Mouse (Mus musculus) retina, embryonic 14.5 days (tissue): ENCODE data around the gene Arhgap6.

Experiments used
- DNase-seq: peaks from one replicate; pipeline ENCODE4 v3.0.0-alpha.2; 2015; ENCODE audit warnings: low spot score

The Arhgap6 gene

GRCm38 (mm10) chrX:168794974-168795858 is at the start of gene Arhgap6:
Arhgap6 (plus strand) TSS chrX:168795099.
- peak; percentile 42 for DNase-seq

- no peak for DNase-seq
Measured at GRCm38 (mm10) chrX:168747011-168747410, 47.9 kb upstream of the Arhgap6 start.

DNA sequence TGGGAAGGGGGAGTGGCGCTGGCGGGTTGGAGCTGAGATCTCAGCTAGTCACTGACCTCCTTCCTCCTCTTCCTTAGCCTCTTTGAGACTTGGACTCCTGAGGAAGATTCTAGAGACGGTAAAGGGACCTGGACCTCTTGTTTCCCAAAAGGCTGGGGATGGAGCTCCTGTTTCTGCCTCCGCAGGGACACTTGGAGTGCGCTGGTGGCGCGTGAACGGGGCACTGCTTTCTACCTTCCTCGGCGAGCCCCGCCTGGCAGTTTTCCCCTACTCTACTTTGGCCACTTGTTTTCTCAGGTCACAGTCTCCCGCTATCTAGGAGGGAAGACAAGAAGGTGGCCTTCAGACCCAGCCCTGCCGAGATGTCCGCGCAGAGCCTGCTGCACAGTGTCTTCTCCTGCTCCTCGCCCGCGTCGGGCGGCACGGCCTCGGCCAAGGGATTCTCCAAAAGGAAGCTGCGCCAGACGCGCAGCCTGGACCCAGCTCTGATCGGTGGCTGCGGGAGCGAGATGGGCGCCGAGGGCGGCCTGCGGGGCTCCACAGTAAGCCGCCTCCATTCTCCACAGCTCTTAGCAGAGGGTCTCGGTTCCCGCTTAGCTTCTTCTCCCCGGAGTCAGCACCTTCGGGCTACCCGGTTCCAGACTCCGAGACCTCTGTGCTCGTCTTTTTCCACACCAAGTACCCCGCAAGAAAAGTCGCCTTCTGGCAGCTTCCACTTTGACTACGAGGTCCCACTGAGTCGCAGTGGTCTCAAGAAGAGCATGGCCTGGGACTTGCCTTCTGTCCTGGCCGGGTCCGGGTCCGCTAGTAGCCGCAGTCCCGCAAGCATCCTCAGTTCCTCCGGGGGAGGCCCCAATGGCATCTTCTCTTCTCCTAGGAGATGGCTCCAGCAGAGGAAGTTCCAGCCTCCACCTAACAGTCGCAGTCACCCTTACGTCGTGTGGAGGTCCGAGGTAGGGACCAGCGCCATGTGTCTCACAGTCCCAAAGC is 1.3 kb downstream of the Arhgap6 start:
- DNase-seq, result peak; percentile 32

DNA sequence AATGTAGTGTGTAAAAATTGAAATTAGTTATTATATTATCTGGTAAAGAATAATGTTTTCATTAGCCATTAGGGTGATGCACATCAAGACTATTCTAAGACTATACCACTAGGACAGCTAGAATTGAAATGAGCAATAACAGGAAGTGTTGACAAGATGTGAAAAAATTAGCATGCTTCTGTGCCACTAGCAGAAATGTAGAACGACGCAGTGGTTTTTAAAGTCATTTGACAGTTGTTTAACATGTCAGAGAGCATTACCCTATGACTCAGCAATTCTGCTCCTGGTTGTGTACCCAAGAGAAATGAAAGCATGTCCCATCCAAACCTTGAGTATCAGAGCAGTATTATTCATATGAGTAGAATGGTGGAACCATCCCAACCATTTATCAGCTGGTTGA is 9.8 kb downstream of the Arhgap6 start:
- no peak for DNase-seq

DNA sequence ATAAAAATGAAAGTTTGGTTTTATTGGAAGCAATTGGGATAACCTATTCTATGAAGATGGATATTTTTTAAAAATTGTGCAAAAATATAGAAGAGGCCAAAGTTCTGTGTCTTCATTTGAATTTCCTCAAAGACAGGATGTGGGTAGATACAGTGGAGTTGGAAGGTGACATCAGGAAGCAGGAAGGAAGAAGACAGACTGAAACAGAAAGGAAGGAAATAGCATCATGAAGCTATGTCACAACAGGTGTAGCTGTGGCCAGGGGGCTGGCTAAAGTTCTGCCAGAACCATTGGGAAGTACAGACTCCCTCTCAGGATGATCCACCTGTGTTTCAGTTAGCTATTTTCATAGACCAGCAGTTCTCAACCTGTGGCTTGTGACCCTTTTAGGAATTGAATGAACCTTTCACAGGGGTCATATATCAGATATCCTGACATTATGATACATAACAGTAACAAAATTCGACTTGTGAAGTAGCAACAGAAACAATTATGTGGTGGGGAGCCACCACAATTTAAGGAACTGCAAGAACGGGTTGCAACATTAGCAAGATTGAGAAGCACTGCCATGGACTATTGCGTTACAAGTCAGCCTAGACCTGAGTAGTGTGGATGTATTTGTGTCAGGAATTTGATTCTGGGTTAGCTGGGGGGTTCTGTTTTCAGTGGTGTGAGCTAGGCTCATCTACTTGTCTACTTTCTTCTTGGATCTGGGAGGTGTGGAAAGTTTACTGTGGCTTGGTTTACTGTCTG is 15.8 kb downstream of the Arhgap6 start:
- DNase-seq, result no peak

DNA sequence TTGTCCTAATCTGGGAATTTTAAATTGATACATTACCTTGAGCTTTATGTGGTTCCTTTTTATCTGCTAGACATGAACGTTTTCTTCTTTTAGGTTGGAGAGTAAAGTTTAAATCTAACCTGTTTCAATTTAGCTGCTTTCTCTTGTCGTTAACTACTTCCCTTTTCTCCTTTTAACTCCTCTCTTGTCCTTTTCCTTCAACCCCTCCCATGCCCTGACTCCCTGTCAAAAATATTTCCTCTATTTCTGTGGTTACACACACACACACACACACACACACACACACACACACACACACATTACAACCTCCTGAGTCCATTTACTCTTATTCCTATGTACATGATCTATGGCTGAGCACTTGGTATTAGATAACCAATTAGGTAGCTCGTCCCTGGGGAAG is 24.0 kb downstream of the Arhgap6 start:
- DNase-seq, result no peak

DNA sequence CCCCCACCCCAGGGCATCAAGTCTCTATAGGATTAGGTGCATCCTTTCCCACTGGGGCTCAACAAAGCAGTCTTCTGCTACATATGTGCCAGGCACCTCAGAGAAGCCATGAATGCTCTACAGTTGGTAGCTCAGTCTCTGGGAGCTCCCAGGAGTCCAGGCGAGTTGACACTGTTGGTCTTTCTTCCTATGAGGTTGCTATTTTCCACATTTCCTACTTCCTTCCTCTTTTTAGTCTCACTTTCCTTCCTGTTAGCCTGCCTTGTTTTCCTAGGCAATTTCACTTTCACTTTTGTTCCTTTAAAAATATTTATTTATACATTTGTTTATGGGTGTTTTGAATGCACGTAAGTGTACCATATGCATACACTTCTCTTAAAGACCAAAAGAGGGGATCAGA is 29.3 kb downstream of the Arhgap6 start:
- no peak for DNase-seq

DNA sequence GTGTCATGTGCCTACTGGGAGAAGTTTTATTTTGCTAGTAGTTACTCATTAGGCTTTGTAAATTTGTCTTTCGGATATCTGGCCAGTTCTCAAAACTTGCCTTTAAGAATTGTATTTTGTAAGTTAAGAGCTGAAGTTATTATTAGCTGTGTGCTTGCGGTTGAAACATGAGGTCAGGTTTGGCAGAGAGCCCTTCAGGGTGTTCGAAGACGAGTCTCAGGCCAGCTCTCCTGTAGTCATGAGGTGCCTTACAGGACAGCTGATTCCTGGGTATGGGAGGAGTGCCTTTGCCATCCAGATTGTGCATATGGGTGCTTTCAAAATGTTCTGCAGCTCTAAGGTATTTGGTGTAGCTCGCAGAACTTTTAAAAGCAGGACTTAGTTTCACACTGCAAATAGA is 37.4 kb downstream of the Arhgap6 start:
- DNase-seq, result no peak

DNA sequence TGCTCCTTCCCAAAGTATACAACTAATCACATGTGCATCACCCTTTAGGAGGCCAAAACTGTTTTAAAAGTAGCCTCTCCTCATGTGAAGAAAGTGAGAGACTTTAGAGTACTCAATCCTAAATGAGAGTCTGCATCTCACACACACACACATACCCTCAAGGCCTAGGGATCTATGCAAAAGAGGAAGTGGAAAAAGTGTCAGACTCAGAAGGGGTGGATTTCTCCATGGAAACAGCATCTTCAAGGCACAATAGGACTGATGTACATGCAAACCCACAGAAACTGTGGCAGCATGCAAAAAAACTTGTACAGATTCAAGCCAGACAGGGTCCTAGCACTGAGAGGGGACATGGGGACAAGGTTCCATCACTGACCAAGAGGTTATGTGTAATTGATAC is 53.2 kb downstream of the Arhgap6 start:
- DNase-seq, result no peak

DNA sequence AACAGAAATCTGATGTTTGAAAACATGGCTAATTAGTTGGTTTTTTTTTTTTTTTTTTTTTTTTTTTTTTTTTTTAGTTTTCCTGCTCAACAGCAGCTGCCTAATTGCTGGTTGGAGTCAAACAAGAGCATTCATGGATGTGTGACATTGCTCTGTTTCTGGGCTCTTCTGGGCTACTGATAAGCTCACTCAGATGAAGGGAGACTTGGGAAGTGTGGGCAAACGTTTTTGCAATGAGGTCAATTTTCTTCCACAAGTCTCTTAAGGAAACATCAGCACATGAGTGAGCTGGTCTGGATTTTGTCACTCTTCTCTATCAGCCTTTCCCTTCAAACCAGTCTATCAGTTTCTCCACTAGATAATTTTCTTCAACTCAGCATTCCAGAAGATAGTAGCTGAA is 79.8 kb downstream of the Arhgap6 start:
- DNase-seq, result no peak

GRCm38 (mm10) chrX:168903557-168903956 is 108.7 kb downstream of the Arhgap6 start:
- no peak for DNase-seq

DNA sequence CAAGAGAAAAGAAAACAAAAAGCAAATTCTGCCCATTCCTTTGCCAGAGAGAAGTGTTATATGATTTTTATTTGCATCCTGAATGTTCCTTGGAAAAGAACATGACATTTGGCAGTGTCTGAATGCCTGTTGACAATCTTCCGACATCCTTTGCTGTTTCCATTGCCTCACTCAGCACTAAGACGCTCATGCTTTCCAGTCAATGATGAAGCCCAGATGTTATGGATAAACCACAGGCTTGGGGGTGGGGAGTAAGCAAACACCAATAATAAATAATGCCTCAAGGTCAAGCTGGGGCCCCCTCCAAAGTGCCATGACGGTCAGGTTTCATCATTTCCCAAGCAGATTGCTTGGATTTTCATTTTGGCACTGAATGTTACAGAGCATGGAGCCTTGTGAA is 109.2 kb downstream of the Arhgap6 start:
- DNase-seq, result no peak

DNA sequence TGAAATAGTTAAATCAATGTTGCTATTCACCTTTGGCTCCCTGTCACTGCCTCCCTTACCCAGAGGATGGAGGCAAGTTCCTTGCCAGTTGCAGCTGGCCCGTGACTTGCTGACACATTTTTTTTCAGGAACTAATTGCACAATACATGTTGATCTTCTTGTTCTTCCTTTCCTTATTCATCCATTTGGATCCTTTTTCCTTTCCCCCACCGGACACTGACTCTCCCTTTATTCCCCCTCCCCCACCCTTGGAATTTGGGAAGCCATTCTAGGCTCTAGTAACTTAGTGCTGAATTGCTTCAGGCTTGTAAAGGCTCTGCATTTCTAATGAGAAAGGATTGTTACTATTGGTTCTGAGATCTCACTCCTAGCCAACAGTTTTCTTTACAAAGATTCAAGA is 112.7 kb downstream of the Arhgap6 start:
- no peak for DNase-seq

GRCm38 (mm10) chrX:168913519-168913918 is 118.6 kb downstream of the Arhgap6 start:
- DNase-seq, result no peak

- no peak for DNase-seq
Measured at GRCm38 (mm10) chrX:168920942-168921341, 126.0 kb downstream of the Arhgap6 start.

GRCm38 (mm10) chrX:168932420-168932819 is 137.5 kb downstream of the Arhgap6 start:
- DNase-seq, result no peak

- peak; percentile 62 for DNase-seq
Measured at GRCm38 (mm10) chrX:168935447-168935846, 140.5 kb downstream of the Arhgap6 start.

DNA sequence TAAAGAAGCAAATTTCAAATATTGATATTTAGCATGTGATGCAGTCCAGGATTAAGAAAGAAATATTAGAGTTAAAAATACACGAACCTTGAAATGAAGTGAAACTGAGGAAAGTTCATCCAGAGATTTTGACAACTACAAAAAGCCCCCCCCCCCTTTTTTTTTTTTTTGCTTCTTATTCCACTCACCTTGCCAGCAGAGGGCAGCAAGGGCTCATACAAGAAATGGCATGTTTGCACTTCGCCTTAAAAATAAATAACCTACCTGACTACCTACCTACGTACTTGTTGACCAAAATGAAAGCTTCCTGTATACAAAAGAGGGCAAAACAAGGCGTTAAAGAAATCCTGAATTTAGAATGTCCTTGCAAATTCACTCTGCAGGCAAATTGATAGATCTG is 143.0 kb downstream of the Arhgap6 start:
- peak; percentile 23 for DNase-seq

GRCm38 (mm10) chrX:168941684-168942083 is 146.8 kb downstream of the Arhgap6 start:
- no peak for DNase-seq

GRCm38 (mm10) chrX:168943217-168943616 is 148.3 kb downstream of the Arhgap6 start:
- DNase-seq, result no peak

DNA sequence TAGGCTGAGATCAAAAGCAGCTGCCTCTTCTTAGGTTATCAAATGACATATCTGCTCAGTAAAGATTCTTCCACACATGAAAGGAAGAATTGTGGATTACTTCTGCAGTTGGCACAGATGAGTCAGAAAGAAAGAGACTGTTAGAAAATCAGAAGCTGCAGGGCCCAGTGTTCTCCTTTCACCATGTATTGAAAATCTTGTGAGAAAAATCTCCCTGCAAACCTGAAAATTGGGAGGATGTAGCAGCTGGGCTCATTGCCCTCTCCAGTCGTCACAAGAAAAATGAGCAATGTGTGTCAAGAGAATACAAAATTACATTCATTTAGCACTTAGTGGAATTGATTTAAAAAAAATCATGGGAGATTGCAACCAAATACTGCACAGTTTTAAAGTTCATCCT is 180.5 kb downstream of the Arhgap6 start:
- DNase-seq, result no peak

DNA sequence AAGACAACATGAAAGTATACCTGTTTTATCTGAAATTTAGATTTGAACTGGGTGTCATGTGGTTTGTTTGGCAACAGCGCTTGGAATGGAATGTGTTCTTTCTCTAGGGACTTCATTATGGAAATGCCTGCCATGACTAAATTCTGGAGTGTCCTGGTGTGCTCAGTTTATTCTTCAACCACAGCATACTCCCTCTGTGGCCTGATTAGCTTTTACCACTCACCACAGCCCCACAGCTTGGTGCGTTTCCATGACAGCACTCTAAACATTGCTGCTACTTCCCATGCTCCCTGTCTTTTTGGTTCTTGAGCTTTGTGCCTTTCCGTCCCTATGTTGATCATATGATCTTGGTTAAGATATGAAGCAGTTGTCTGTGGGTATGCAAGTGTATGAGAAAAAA is 182.9 kb downstream of the Arhgap6 start:
- no peak for DNase-seq
